Mouse (Mus musculus) urinary bladder, postnatal 25 days (tissue): ENCODE data around the gene Amy1.
"Not testable (repeated sequence)": the region's sequence is repeated elsewhere in the genome, so short reads cannot be mapped to it uniquely, and the experiment has no call there.

Experiments
- DNase-seq: peaks from one replicate; pipeline ENCODE4 v3.0.0; 2022; ENCODE audit warnings: low spot score

The Amy1 gene

GRCm38 (mm10) chr3:113606599-113606998 is at the start of gene Amy1:
TSS of gene Amy1 (minus strand) at chr3:113606699.
- DNase-seq = no peak

DNA sequence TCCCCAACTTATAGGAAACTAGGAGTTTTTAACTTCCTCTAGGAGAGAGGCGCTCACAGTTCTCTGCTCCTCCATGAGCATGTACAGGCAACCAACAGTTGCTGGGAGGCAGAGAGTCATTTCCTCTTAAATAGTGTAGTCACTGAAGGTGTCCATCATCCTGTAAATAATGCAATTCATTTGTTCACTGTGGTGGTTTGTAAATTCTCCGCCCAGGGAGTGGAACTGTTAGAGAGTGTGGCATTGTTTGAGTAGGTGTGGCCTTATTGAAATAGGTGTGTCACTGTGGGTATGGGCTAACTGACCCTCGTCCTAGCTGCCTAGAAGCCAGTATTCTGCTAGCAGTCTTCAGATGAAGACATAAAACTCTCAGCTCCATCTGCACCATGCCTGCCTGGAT is 47.8 kb upstream of the Amy1 start:
- no peak for DNase-seq

DNA sequence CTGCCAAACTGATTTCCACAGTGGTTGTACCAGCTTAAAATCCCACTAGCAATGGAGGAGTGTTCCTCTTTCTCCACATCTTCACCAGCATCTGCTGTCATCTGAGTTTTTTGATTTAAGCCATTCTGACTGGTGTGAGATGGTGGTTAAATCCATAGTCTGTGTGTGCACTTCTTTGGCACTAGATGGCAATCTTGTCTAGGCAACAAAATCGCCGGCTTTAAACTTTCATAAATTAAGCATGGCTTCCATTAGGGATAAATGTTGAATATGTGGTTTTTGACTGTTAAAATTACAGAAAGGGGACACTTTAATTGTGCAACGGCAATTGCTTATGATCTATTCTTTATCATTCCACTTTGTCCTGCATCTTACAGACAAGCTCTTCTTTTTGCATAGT is 44.9 kb upstream of the Amy1 start:
- not testable (repeated sequence) for DNase-seq

GRCm38 (mm10) chr3:113639545-113639944 is 33.0 kb upstream of the Amy1 start:
- DNase-seq = no peak

- no peak for DNase-seq
Observed at GRCm38 (mm10) chr3:113634220-113634619, 27.7 kb upstream of the Amy1 start.

DNA sequence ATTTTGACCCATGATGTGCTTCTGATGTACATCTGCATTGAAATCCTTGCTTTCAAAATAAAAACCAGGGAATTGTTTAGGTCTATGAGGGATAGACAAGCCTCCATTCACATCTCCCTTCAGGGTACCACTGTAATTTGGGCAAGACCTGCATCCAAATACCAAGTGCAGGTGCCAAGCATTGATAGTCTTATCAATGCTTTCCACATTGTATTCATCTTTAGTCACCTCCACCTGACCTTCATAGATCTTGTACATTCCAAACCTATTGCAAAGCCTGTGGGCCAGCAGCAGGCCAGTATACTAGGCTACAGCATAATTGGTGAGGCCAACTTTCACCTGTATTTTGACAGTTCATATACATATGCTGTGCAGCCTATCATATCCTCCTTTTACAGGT is 25.1 kb upstream of the Amy1 start:
- DNase-seq = no peak

DNA sequence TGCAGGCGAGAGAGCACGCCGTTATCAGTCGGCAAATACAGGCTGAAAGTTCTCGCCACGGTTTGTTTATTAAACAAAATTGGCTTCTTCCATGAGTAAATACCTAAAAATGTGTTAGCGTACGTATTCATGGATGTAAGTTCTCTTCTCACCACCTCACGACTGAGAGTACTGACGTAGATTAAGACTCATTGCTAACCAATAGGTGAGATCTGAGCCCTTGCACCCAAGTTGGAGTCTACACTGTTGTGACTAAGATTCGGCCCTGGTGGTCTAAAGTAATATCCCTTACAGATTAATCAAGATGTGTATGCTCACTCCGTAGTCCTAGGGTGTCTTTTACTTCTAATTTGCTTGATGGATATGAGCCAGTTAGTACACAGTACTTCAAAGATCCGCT is 24.1 kb upstream of the Amy1 start:
- no peak for DNase-seq

DNA sequence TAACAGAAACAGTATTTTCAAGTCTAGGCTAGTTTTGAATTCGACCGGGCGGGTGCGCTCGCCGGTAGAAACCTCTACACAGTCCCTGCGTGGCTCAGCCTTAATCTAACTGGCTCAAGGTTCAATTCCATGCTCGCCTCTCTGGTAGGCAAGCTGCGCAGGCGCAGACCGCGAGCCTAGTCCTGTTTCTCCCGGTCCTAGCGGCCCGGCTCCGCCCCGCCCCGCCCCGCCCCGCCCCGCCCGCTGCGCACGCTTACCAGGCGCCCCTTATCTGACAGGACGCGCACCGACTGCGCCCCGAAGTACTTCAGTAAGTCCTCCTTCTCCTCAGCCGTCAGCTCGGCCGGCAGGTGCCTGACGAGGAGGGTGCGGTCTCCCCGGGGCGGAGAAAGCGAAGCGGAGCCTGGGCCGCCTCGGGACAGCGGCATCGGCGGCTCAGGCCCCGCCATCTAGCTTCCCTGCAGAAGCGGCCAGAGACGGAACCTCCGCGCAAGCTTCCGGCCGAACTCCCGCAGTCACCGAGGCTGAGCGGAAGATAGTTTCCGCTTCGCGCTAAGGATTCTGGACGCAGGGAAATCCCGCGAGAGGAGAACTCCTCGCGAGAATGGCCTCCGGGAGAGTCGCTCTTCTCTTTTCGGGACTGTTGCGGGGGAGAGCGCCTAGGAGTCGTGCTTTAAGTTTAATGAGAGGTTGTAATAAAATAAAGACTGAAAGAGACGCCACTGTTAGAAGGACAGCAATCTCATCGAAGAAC is 23.3 kb upstream of the Amy1 start, which contains the start of gene Rnpc3:
Rnpc3 (minus strand) TSS at position 544 of the 754 bp plus-strand sequence.
- DNase-seq = peak; percentile 98

DNA sequence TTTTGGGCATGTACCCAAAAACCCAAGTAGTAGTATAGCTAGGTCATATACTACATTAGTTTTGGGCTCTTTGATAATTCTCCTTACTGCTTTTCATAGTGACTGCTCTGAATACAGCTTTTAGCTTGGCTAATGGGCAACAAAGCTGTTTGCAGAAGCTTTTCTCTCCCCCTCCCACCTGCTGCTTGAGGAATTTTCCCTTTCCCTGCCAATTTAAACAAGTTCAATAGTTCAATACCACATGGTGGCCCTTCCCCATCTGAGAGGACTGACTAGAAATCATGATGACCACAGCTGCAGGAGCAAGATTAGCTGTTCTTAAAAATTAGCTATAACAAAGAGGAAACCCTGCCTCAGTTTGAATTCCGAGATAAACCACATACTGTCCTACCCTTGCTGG is 15.7 kb downstream of the Amy1 start:
- no peak for DNase-seq

DNA sequence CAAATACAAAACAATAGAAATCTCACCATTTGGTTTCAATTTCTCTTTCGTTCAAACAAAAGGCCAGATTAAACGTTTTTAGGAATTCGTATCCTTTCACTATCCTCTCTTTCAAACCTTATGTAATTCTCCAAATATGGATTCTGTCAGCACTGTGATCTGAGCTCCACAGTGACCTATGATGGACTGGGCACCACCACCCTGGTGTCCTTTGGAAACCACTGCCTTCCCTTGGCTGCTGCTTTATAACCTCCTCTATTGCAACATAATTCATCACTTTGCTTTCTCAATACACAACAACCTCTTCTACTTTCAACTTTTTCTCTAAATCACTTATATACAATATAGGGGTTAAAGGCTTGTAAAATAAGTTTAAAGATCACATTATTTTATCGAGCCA is 31.9 kb downstream of the Amy1 start:
- no peak for DNase-seq

- DNase-seq = no peak
Observed at GRCm38 (mm10) chr3:113574138-113574537, 32.4 kb downstream of the Amy1 start.

DNA sequence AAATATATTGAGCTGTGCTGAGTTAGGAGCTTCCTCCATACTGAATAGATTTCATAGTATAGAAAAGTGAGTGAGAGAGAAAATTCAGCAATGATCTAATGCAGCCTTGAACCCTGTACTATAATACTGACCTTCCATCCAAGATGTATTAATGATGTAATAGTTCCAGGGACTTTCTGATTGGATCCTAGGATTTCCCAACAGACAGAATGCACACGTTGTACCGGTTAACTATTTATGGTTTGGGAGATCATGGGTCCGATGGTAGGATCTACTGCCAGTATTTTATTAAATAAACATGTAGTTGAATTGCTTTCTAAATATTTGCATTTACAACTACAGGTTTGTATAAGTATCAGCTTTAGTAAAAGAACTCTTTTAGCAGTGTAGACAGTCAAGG is 34.3 kb downstream of the Amy1 start:
- no peak for DNase-seq

GRCm38 (mm10) chr3:113539692-113540091 is 66.8 kb downstream of the Amy1 start:
- no peak for DNase-seq

DNA sequence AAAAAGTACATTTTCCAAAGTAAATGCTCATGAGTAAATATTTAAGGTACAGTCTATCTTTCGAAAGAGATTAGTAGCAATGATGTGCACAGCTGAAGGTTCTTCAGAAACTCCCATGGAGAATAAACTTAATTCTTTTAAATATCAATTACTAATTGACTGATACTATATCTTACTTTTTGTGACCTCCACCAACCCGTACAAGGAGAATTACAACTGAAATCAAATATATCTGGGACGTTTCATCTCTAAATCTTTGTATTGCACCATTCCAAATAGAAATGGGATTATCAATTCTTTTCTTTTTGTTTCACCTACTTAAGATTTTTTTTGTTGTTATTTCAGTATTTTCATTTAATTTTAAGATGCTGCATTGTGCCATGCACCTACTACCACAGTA is 74.2 kb downstream of the Amy1 start, which contains the start of gene Amy2a1:
Amy2a1 (minus strand) TSS at position 101 of the 400 bp plus-strand sequence.
- DNase-seq = not testable (repeated sequence)
